Mouse (Mus musculus) CH12.LX (cell line): Measurements from ENCODE around the gene Klrb1b. TPM values are rescaled to one million over a fixed set of nuclear protein-coding genes. Genes with fewer than 3 reads are reported as not detected.

Source experiments
- DNase-seq: peaks from one replicate; pipeline ENCODE4 v3.0.0-alpha.2; 2013; ENCODE audit errors: extremely low read depth
- H3K27ac ChIP-seq: 2 replicates; pipeline ENCODE4 v1.5.1; 2012; ENCODE audit warnings: low read depth, mild to moderate bottlenecking, control low read depth, moderate library complexity; ENCODE audit not compliant: insufficient read depth
- H3K27me3 ChIP-seq: replicated peaks from 2 replicates; pipeline ENCODE3; 2012; ENCODE audit warnings: inconsistent platforms
- H3K36me3 ChIP-seq, 2 experiments: replicated peaks in 1 of 2; 2 replicates each; pipeline versions ENCODE3 to v1.6.1; 2012; ENCODE audit warnings: inconsistent platforms in 1 of 2, low read length in 1 of 2, mild to moderate bottlenecking in 1 of 2, mixed read lengths in 1 of 2, moderate library complexity in 1 of 2; ENCODE audit not compliant: control insufficient read depth in 1 of 2, insufficient read depth in 1 of 2
- H3K4me1 ChIP-seq, 2 experiments: 2 replicates each; pipeline ENCODE4 v1.6.1; 2012; ENCODE audit warnings: inconsistent platforms in 1 of 2, moderate library complexity in 1 of 2; ENCODE audit not compliant: insufficient read depth in 2 of 2, control insufficient read depth in 1 of 2
- H3K4me2 ChIP-seq: 2 replicates; pipeline ENCODE4 v1.6.1; 2012; ENCODE audit warnings: low read depth, mild to moderate bottlenecking, control low read depth; ENCODE audit not compliant: poor library complexity, insufficient read depth, severe bottlenecking
- H3K4me3 ChIP-seq, 3 experiments: fragments of 150-350 bp in 1 of 3; sonication (generic) in 1 of 3; replicated peaks in 1 of 3; 2 replicates each; pipeline versions ENCODE3 to v1.5.1; 2011 to 2012; ENCODE audit warnings: low read depth in 2 of 3, low read length in 2 of 3, mild to moderate bottlenecking in 2 of 3, moderate library complexity in 2 of 3, control low read depth in 1 of 3, improper control_type of control experiment in 1 of 3, inconsistent platforms in 1 of 3, mixed read lengths in 1 of 3; ENCODE audit not compliant: poor library complexity in 1 of 3
- H3K79me2 ChIP-seq: replicated peaks from 2 replicates; pipeline ENCODE4 v1.6.1; 2012; ENCODE audit warnings: mild to moderate bottlenecking, moderate library complexity; ENCODE audit not compliant: control insufficient read depth, poor library complexity, insufficient read depth, severe bottlenecking; ENCODE audit errors: extremely low read depth
- H3K9ac ChIP-seq: 2 replicates; pipeline ENCODE4 v1.6.1; 2012; ENCODE audit warnings: low read depth, mild to moderate bottlenecking, control low read depth, moderate library complexity; ENCODE audit not compliant: insufficient read depth
- H3K9me3 ChIP-seq: replicated peaks from 2 replicates; pipeline ENCODE3; 2012; ENCODE audit warnings: low read length, inconsistent platforms, mixed read lengths
- CHD1 ChIP-seq: IDR thresholded peaks from 2 replicates; pipeline ENCODE4 v1.6.1; 2012; ENCODE audit warnings: low read depth, low read length, improper control_type of control experiment, inconsistent platforms
- CTCF ChIP-seq, 2 experiments: IDR thresholded peaks in 1 of 2; conservative IDR thresholded peaks in 1 of 2; 2 replicates each; pipeline ENCODE4 v1.5.1; 2011 to 2012; ENCODE audit warnings: low read depth in 2 of 2, low read length in 2 of 2, improper control_type of control experiment in 1 of 2, inconsistent platforms in 1 of 2, mild to moderate bottlenecking in 1 of 2, moderate library complexity in 1 of 2
- E2F4 ChIP-seq: IDR thresholded peaks from 2 replicates; pipeline ENCODE4 v1.6.1; 2011; ENCODE audit warnings: low read depth, low read length, improper control_type of control experiment; ENCODE audit not compliant: insufficient replicate concordance
- HCFC1 ChIP-seq: IDR thresholded peaks from 2 replicates; pipeline ENCODE4 v1.6.1; 2012; ENCODE audit warnings: low read depth, mild to moderate bottlenecking, inconsistent platforms, low read length, improper control_type of control experiment
- IRF4 ChIP-seq: IDR thresholded peaks from 2 replicates; pipeline ENCODE4 v1.6.1; 2014; ENCODE audit warnings: low read depth, mild to moderate bottlenecking, inconsistent platforms, low read length, improper control_type of control experiment
- JUND ChIP-seq: conservative IDR thresholded peaks from 2 replicates; pipeline ENCODE4 v1.6.1; 2011; ENCODE audit warnings: low read depth, low read length, improper control_type of control experiment
- MEF2A ChIP-seq: IDR thresholded peaks from 2 replicates; pipeline ENCODE4 v1.6.1; 2014; ENCODE audit warnings: low read depth, mild to moderate bottlenecking, inconsistent platforms, low read length, improper control_type of control experiment, borderline replicate concordance
- MYC ChIP-seq: IDR thresholded peaks from 2 replicates; pipeline ENCODE4 v1.6.1; 2011; ENCODE audit warnings: low read depth, mild to moderate bottlenecking, improper control_type of control experiment, low read length
- POLR2A ChIP-seq: IDR thresholded peaks from 2 replicates; pipeline ENCODE4 v1.6.1; 2011; ENCODE audit warnings: low read depth, mild to moderate bottlenecking, improper control_type of control experiment, low read length
- RAD21 ChIP-seq: IDR thresholded peaks from 2 replicates; pipeline ENCODE4 v1.6.1; 2011; ENCODE audit warnings: low read depth, mild to moderate bottlenecking, low read length, improper control_type of control experiment, moderate library complexity
- SMC3 ChIP-seq: IDR thresholded peaks from 2 replicates; pipeline ENCODE4 v1.6.1; 2011; ENCODE audit warnings: low read depth, low read length, improper control_type of control experiment
- TBP ChIP-seq: conservative IDR thresholded peaks from 2 replicates; pipeline ENCODE4 v1.6.1; 2011; ENCODE audit warnings: low read depth, low read length, improper control_type of control experiment
- USF2 ChIP-seq: conservative IDR thresholded peaks from 2 replicates; pipeline ENCODE4 v1.6.1; 2011; ENCODE audit warnings: low read depth, low read length, improper control_type of control experiment
- ZC3H11A ChIP-seq: IDR thresholded peaks from 2 replicates; pipeline ENCODE4 v1.6.1; 2012; ENCODE audit warnings: low read depth, mild to moderate bottlenecking, inconsistent platforms, low read length, improper control_type of control experiment
- ZMIZ1 ChIP-seq: IDR thresholded peaks from 2 replicates; pipeline ENCODE4 v1.6.1; 2012; ENCODE audit warnings: low read depth, mild to moderate bottlenecking, inconsistent platforms, low read length, improper control_type of control experiment
- dilution Hi-C: fragments of 300-500 bp; cut with MboI; formaldehyde crosslinking; loops from 2 replicates; pipeline ENCODE4 v1.14.3; 2020; ENCODE audit warnings: low sequenced_read_pairs; ENCODE audit not compliant: extremely low pct_unique_long_range_greater_than_20kb, extremely low pct_ligation_motif_present
- in situ Hi-C: fragments of 300-500 bp; cut with MboI; formaldehyde crosslinking; loops from 3 replicates; pipeline ENCODE4 v1.14.3; 2019; ENCODE audit warnings: low sequenced_read_pairs, low pct_ligation_motif_present, low pct_unique_long_range_greater_than_20kb, mixed read lengths
- polyA plus RNA-seq: library from polyadenylated mRNA; unstranded; fragments of >175 nt; gene quantifications from 2 replicates; pipeline ENCODE4 v1.2.1, GENCODE M21; 2012; ENCODE audit warnings: low read depth; ENCODE audit not compliant: insufficient read length
- total RNA-seq, 2 experiments: library from RNA; depleted of rRNA; stranded (reverse); fragments of 300-350 nt in 1 of 2; fragments of >200 nt in 1 of 2; gene quantifications; 2 replicates each; pipeline ENCODE4 v1.2.3; 2012 to 2014

Klrb1b gene
- total and polyA plus RNA-seq, 3 experiments = not detected

DNA sequence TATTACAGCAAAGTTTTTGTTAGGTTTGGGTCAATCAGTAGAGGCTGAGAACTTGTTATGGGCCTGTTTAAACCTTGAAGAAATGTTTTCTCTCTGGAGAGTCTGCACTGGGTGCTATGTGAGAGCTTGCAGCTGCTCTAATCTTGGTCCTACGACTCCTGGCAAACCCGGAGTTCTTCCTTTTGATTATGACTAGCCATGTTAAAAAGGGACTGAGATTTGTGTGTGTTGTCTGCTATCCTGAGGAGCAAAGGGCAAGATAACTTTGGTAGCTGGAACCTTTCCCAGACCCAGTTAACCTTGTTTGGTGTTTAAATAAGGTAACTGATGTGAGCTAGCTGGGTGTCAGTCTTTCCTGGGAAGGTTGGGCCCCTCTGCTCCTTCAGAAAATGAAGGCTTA lies 24.5 kb upstream of the Klrb1b start:
- peaks cover 20 to 46% of the 10 kb centered on the region in 2 experiments for H3K4me1 ChIP-seq
- dilution Hi-C loops = no loop called here
- TF ChIP-seq IRF4 (no peak), POLR2A (no peak), HCFC1 (no peak)
- H3K4me3 ChIP-seq = no peak overlapping the region
- H3K27ac ChIP-seq = no peak overlapping the region
- no peak overlapping the region for H3K9ac ChIP-seq
- H3K36me3 ChIP-seq = peaks cover 23 to 60% of the 10 kb centered on the region in 2 experiments
- no peaks in the 10 kb centered on the region for H3K27me3 ChIP-seq
- H3K9me3 ChIP-seq = no peaks in the 10 kb centered on the region
- no peak overlapping the region for H3K4me2 ChIP-seq
- in situ Hi-C loops = no loop called here
- DNase-seq = no peak
- H3K79me2 ChIP-seq = peaks cover 31% of the 10 kb centered on the region

DNA sequence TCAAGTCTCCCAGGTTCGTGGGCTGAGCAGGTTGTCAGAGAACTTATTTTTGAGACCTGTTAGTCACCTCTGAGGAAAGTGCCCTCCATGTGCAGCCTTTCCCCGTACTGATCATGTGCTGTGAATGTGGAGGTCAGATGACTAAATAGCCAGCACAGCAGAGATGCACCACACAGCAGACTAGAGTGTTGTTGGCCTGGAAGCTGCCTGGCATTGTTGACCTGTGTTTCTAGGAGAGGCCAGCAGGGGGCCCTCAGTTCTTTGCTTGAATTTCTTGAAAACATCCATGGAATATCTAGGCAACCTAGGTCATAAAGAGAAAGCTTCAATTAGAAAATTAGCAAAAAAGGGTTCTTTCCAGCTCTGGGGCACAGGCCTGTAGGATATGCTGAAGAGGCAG lies 23.8 kb upstream of the Klrb1b start:
- peaks cover 23 to 57% of the 10 kb centered on the region in 2 experiments for H3K36me3 ChIP-seq
- no peak overlapping the region for H3K4me3 ChIP-seq
- H3K4me1 ChIP-seq = peaks cover 17 to 47% of the 10 kb centered on the region in 2 experiments
- no peak overlapping the region for H3K27ac ChIP-seq
- no peaks in the 10 kb centered on the region for H3K9me3 ChIP-seq
- no peak overlapping the region for H3K9ac ChIP-seq
- H3K27me3 ChIP-seq = no peaks in the 10 kb centered on the region
- no peak overlapping the region for H3K4me2 ChIP-seq
- peaks cover 30% of the 10 kb centered on the region for H3K79me2 ChIP-seq
- in situ Hi-C loops = loop anchor here (5.0 to 25.0 kb wide), 2 partner anchors 402 to 512 kb away; no protein-coding TSS in a partner anchor
- dilution Hi-C loops = no loop called here
- TF ChIP-seq RAD21 (peak; percentile 55), ZMIZ1 (no peak), CTCF (conservative IDR thresholded peaks at IDR 0.05 in 1 of 2, IDR thresholded peaks at IDR 0.05 in 1 of 2; ENCODE audit: low read depth in 2 of 2, low read length in 2 of 2) (peak; percentile 60 to 75), SMC3 (peak; percentile 63), JUND (no peak), ZC3H11A (0 out of 2 replicates have a peak, but pooled peaks have one; percentile 23)
- DNase-seq = peak; percentile 56

DNA sequence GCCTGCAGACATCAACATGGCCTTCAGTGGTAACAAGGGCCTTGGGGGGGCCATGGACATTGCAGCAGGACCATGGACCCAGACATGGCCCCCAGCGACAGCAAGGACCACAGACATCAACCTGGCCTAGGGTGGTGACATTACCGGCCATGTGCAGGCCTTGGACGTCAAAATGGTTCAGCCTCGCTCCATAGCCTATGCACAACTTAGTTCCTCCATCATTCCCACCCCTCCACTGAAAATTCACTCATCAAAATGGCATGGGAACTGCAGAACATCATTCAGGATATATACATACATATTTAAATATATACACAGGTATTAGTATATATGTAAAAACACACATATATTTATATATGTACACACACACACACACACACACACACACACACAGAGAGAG lies 21.3 kb upstream of the Klrb1b start:
- Histone ChIP-seq H3K4me1 (peaks cover 11 to 33% of the 10 kb centered on the region in 2 experiments), H3K4me3 (no peak overlapping the region), H3K27ac (no peak overlapping the region), H3K9me3 (no peaks in the 10 kb centered on the region), H3K9ac (no peak overlapping the region), H3K27me3 (no peaks in the 10 kb centered on the region), H3K79me2 (peaks cover 11% of the 10 kb centered on the region), H3K4me2 (no peak overlapping the region), H3K36me3 (peaks cover 23 to 41% of the 10 kb centered on the region in 2 experiments)
- no peak for DNase-seq
- no peak for TF ChIP-seq CHD1
- TF ChIP-seq E2F4 = no peak
- no peak for TF ChIP-seq USF2
- no peak for TF ChIP-seq TBP
- TF ChIP-seq MEF2A = no peak
- no peak for TF ChIP-seq MYC
- no peak for TF ChIP-seq HCFC1
- no peak for TF ChIP-seq CTCF (conservative IDR thresholded peaks at IDR 0.05 in 1 of 2, IDR thresholded peaks at IDR 0.05 in 1 of 2; ENCODE audit: low read depth in 2 of 2, low read length in 2 of 2)
- dilution Hi-C loops = no loop called here
- in situ Hi-C loops = loop anchor here (5.0 to 25.0 kb wide), 2 partner anchors 405 to 515 kb away; no protein-coding TSS in a partner anchor
